Mouse (Mus musculus): Measurements from ENCODE around the gene Cers3. TPM values are rescaled to one million over a fixed set of nuclear protein-coding genes. Genes with fewer than 3 reads are reported as not detected.

Cers3 gene
- polyA plus RNA-seq, 1 experiment, result 0.70 TPM

DNA sequence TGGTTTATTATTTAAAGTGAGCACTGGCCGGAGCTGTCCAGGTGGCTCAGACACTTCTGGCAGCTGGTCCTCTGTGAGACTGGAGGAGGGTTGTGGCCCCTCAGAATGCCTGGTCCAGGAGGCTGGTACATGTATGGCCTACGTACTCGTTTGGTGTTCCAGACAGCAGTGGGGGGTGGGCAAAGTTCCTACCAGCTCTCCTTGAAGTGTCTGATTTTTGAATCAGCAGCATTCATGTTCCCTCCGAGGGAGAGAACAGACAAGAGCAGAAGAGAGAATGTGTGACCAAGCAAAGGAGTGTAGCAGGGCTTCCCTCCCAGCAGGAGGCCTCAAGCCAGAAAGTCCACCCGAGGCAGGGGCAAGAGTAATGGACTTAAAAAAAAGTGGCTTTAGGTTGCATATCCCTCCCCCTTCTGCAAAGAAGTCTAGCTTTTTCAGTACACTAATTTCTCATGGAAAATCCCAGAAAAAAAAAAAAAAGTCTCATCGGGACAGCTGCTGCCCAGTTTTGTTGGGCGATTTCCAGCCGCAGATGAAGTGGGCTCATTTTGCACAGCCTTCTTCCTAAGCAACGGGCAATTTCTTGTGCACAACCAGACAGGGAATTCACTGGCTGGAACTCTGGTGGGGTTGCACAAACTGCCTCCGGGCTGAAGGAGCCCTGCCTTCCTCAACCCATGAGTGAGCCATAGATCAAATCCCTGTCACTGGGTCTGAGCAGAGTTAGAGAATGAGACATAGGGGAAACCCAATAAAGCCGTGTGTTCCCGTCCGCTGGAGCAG lies 124.6 kb downstream of the Cers3 start:
- TF ChIP-seq CTCF (IDR thresholded peaks at IDR 0.05; ENCODE audit: borderline replicate concordance, extremely low read depth, insufficient read depth, insufficient read length) (no peak), POLR2A (IDR thresholded peaks at IDR 0.05; ENCODE audit: borderline replicate concordance, extremely low read depth, insufficient read depth, insufficient read length, poor library complexity, severe bottlenecking) (no peak)
- peak; percentile 80 for DNase-seq (ENCODE audit: low read depth)

DNA sequence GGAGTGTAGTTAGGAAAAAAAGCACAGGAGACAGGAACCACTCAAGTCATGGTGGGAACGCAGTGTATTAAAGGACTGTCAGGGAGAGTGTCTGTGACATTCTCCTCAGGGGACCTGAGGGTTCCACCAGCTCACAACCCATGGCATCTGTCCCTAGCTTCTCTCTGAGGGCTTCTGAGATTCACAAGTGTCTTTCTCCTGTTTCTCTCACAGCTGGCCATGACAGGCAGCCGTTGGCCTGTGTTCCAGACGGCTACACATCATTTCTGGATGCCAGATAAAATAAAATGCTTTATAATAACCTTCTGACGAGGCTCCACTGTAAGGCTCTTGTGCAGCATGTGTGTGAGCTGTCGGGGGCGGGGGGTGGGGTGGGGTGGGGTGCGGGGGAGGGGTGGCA lies 128.2 kb downstream of the Cers3 start:
- TF ChIP-seq CTCF (IDR thresholded peaks at IDR 0.05; ENCODE audit: borderline replicate concordance, extremely low read depth, insufficient read depth, insufficient read length) (no peak), POLR2A (IDR thresholded peaks at IDR 0.05; ENCODE audit: borderline replicate concordance, extremely low read depth, insufficient read depth, insufficient read length, poor library complexity, severe bottlenecking) (no peak)
- DNase-seq (ENCODE audit: low read depth), result no peak

DNA sequence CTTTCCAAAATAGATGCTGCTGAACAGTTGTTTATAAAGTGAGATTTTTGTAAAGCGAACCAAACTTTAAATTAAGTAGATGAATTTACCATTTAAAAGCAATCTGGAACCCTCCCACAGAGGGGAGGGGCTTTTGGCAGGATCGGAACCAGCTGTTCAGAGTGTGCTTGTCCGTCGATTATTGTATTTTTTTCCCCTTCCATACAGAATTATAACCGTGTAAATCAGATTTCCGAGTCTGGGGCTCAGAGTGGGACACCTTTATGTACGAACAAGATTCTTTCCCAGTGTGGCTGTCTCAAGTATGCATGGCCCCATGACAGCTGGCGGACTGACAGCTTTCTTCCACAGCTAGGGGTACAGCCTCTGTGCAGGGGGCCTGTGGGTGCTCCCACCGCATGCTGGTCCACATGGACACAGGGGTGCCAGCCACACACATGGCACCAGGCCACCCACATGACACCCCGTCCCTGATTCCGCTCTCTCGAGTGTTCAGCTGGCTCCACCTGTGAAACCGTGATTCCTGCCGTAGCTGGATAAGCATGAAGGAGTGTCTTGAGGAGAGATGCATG lies 128.7 kb downstream of the Cers3 start:
- peak; percentile 31 for DNase-seq (ENCODE audit: low read depth)
- TF ChIP-seq POLR2A (IDR thresholded peaks at IDR 0.05; ENCODE audit: borderline replicate concordance, extremely low read depth, insufficient read depth, insufficient read length, poor library complexity, severe bottlenecking) (no peak), CTCF (IDR thresholded peaks at IDR 0.05; ENCODE audit: borderline replicate concordance, extremely low read depth, insufficient read depth, insufficient read length) (no peak)

DNA sequence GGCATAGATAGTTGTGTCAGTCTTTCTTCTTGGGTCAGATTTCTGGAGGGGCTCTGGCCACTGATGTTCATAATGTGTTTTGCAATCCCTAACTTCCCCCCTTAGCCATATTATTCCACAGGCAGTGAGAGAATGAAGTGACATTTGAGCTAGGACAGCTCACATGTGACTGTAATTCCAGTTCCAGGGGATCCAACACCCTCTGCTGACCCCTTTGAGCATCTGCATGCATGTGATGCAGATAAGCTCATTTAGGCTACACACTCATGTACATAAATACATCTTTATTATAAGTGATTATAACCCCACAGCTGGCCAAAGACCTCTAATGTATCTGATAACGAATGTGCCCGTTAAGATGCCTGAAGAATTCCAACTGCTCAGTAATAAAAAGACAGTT lies 129.9 kb downstream of the Cers3 start:
- TF ChIP-seq CTCF (IDR thresholded peaks at IDR 0.05; ENCODE audit: borderline replicate concordance, extremely low read depth, insufficient read depth, insufficient read length) (no peak), POLR2A (IDR thresholded peaks at IDR 0.05; ENCODE audit: borderline replicate concordance, extremely low read depth, insufficient read depth, insufficient read length, poor library complexity, severe bottlenecking) (no peak)
- DNase-seq (ENCODE audit: low read depth), result no peak

Other genes starting within 250 kb of the Cers3 start
- gene Asb7, start 53.9 kb upstream of the Cers3 start, polyA plus RNA-seq (2012; rRNA removed), result 10.3 and 13.0 TPM in 2 replicates
- 19.3 and 23.2 TPM in 2 replicates for gene Lins1, start 53.6 kb upstream of the Cers3 start, polyA plus RNA-seq (2012; rRNA removed)
- gene Adamts17, start 96.2 kb downstream of the Cers3 start, polyA plus RNA-seq (2012; rRNA removed), result 3.0 and 4.5 TPM in 2 replicates